Mouse (Mus musculus): Measurements from ENCODE around the gene 9130023H24Rik. TPM values are rescaled to one million over a fixed set of nuclear protein-coding genes. Genes with fewer than 3 reads are reported as not detected.
A peak's percentile ranks its signal among the peaks of the same experiment; 100 is the strongest.

Gene 9130023H24Rik
- polyA plus RNA-seq (2015; fragmentation: Nextera tagmentation; extraction: Ambion mirVana) = 1.9 and 2.8 TPM in 2 replicates

- Histone ChIP-seq H3K4me3 (replicated peaks) (peak within 1 kb of the TSS; percentile 81), H3K27ac (peak within 1 kb of the TSS; percentile 99), H3K9me3 (replicated peaks) (no peaks in the 10 kb centered on the region), H3K4me1 (replicated peaks) (peaks cover 41% of the 10 kb centered on the region), H3K27me3 (no peaks in the 10 kb centered on the region), H3K36me3 (peaks cover 47% of the 10 kb centered on the region), H3K4me2 (peak within 1 kb of the TSS; percentile 89), H3K9ac (peak within 1 kb of the TSS; percentile 90)
- DNase-seq (peak; percentile 100), ATAC-seq (ENCODE audit: low read depth) (peak; percentile 88)
- WGBS (ENCODE audit: insufficient replicate concordance) = under 1% methylated on average over 72 of the region's 72 CpGs
Measured at GRCm38 (mm10) chr7:128237927-128238778, at the start of gene 9130023H24Rik. TSS of gene 9130023H24Rik (minus strand) at chr7:128238031.

GRCm38 (mm10) chr7:128285060-128285459 is 47.2 kb upstream of the 9130023H24Rik start:
- peaks cover 73% of the 10 kb centered on the region for H3K36me3 ChIP-seq

GRCm38 (mm10) chr7:128284047-128284446 is 46.2 kb upstream of the 9130023H24Rik start:
- peak overlapping the region; percentile 98 for H3K27ac ChIP-seq
- H3K36me3 ChIP-seq = peaks cover 79% of the 10 kb centered on the region
- H3K4me1 ChIP-seq (replicated peaks) = peaks cover 78% of the 10 kb centered on the region
- H3K9me3 ChIP-seq (replicated peaks) = no peaks in the 10 kb centered on the region
- ATAC-seq (ENCODE audit: low read depth) (no peak), DNase-seq (no peak)
- 71% methylated on average over 5 of the region's 5 CpGs for WGBS (ENCODE audit: insufficient replicate concordance)
- H3K4me2 ChIP-seq = no peak overlapping the region
- H3K27me3 ChIP-seq = no peaks in the 10 kb centered on the region
- 0 out of 2 replicates have a peak overlapping the region, but pooled peaks have one; percentile 4 for H3K9ac ChIP-seq
- H3K4me3 ChIP-seq (replicated peaks) = no peak overlapping the region

More at GRCm38 (mm10) chr7:128285060-128285459, 47.2 kb upstream of the 9130023H24Rik start:
- H3K4me1 ChIP-seq (replicated peaks) = peaks cover 78% of the 10 kb centered on the region
- H3K27ac ChIP-seq = peak overlapping the region; percentile 98
- DNase-seq = no peak
- no peaks in the 10 kb centered on the region for H3K27me3 ChIP-seq
- WGBS (ENCODE audit: insufficient replicate concordance) = 84% methylated on average over 8 of the region's 8 CpGs
- H3K4me3 ChIP-seq (replicated peaks) = no peak overlapping the region
- no peak overlapping the region for H3K4me2 ChIP-seq
- peak overlapping the region; percentile 33; the same call in 1 of the 2 replicates for H3K9ac ChIP-seq
- ATAC-seq (ENCODE audit: low read depth) = no peak
- no peaks in the 10 kb centered on the region for H3K9me3 ChIP-seq (replicated peaks)

GRCm38 (mm10) chr7:128282532-128283244 is 44.9 kb upstream of the 9130023H24Rik start:
- Histone ChIP-seq H3K4me3 (replicated peaks) (no peak overlapping the region), H3K36me3 (peaks cover 83% of the 10 kb centered on the region), H3K4me1 (replicated peaks) (peaks cover 68% of the 10 kb centered on the region), H3K27me3 (no peaks in the 10 kb centered on the region), H3K4me2 (no peak overlapping the region), H3K27ac (peak overlapping the region; percentile 15), H3K9me3 (replicated peaks) (no peaks in the 10 kb centered on the region), H3K9ac (no peak overlapping the region; the same call in 1 of the 2 replicates)
- ATAC-seq (ENCODE audit: low read depth) (no peak), DNase-seq (no peak)
- 73% methylated on average over 7 of the region's 7 CpGs for WGBS (ENCODE audit: insufficient replicate concordance)

- Histone ChIP-seq H3K9ac (no peak overlapping the region), H3K4me3 (replicated peaks) (no peak overlapping the region), H3K4me1 (replicated peaks) (peaks cover 59% of the 10 kb centered on the region), H3K36me3 (peaks cover 83% of the 10 kb centered on the region), H3K27me3 (no peaks in the 10 kb centered on the region), H3K4me2 (no peak overlapping the region), H3K27ac (no peak overlapping the region), H3K9me3 (replicated peaks) (no peaks in the 10 kb centered on the region)
- WGBS (ENCODE audit: insufficient replicate concordance) = 74% methylated on average over 11 of the region's 11 CpGs
- DNase-seq = no peak
- ATAC-seq (ENCODE audit: low read depth) = no peak
Measured at GRCm38 (mm10) chr7:128281765-128282164, 43.9 kb upstream of the 9130023H24Rik start.

GRCm38 (mm10) chr7:128279750-128280149 is 41.9 kb upstream of the 9130023H24Rik start:
- H3K4me1 ChIP-seq (replicated peaks) = peaks cover 40% of the 10 kb centered on the region
- H3K9me3 ChIP-seq (replicated peaks) = no peaks in the 10 kb centered on the region
- no peaks in the 10 kb centered on the region for H3K27me3 ChIP-seq
- H3K4me3 ChIP-seq (replicated peaks) = no peak overlapping the region
- no peak for ATAC-seq (ENCODE audit: low read depth)
- no peak overlapping the region for H3K9ac ChIP-seq
- peaks cover 87% of the 10 kb centered on the region for H3K36me3 ChIP-seq
- H3K4me2 ChIP-seq = no peak overlapping the region
- peak overlapping the region; percentile 15; the same call in 1 of the 2 replicates for H3K27ac ChIP-seq
- no peak for DNase-seq
- WGBS (ENCODE audit: insufficient replicate concordance) = 86% methylated on average over 4 of the region's 4 CpGs

GRCm38 (mm10) chr7:128276051-128276450 is 38.2 kb upstream of the 9130023H24Rik start:
- peaks cover 98% of the 10 kb centered on the region for H3K36me3 ChIP-seq
- WGBS (ENCODE audit: insufficient replicate concordance) = 92% methylated on average over 6 of the region's 6 CpGs
- no peak overlapping the region for H3K4me2 ChIP-seq
- DNase-seq = no peak
- H3K27me3 ChIP-seq = no peaks in the 10 kb centered on the region
- 0 out of 2 replicates have a peak overlapping the region, but pooled peaks have one; percentile 3 for H3K27ac ChIP-seq
- no peak overlapping the region for H3K9ac ChIP-seq
- H3K4me3 ChIP-seq (replicated peaks) = no peak overlapping the region
- H3K4me1 ChIP-seq (replicated peaks) = peaks cover 33% of the 10 kb centered on the region
- ATAC-seq (ENCODE audit: low read depth) = no peak
- H3K9me3 ChIP-seq (replicated peaks) = no peaks in the 10 kb centered on the region

GRCm38 (mm10) chr7:128271496-128271895 is 33.7 kb upstream of the 9130023H24Rik start:
- H3K4me2 ChIP-seq = peak overlapping the region; percentile 53

GRCm38 (mm10) chr7:128270431-128270850 is 32.6 kb upstream of the 9130023H24Rik start:
- peak overlapping the region; percentile 87 for H3K27ac ChIP-seq
- H3K27me3 ChIP-seq = peaks cover 11% of the 10 kb centered on the region
- peak overlapping the region; percentile 28 for H3K4me3 ChIP-seq (replicated peaks)
- H3K4me1 ChIP-seq (replicated peaks) = peaks cover 37% of the 10 kb centered on the region
- H3K9me3 ChIP-seq (replicated peaks) = no peaks in the 10 kb centered on the region
- peaks cover 49% of the 10 kb centered on the region for H3K36me3 ChIP-seq
- peak overlapping the region; percentile 54 for H3K9ac ChIP-seq
- H3K4me2 ChIP-seq = peak overlapping the region; percentile 53
- DNase-seq (peak; percentile 93), ATAC-seq (ENCODE audit: low read depth) (peak; percentile 98)
- WGBS (ENCODE audit: insufficient replicate concordance) = 20% methylated on average over 13 of the region's 13 CpGs

More at GRCm38 (mm10) chr7:128271496-128271895, 33.7 kb upstream of the 9130023H24Rik start:
- Histone ChIP-seq H3K36me3 (peaks cover 60% of the 10 kb centered on the region), H3K27ac (peak overlapping the region; percentile 87), H3K27me3 (peaks cover under 1% of the 10 kb centered on the region; the same call in 1 of the 2 replicates), H3K4me1 (replicated peaks) (peaks cover 37% of the 10 kb centered on the region), H3K9me3 (replicated peaks) (no peaks in the 10 kb centered on the region), H3K4me3 (replicated peaks) (no peak overlapping the region), H3K9ac (no peak overlapping the region)
- DNase-seq = no peak
- 92% methylated on average over 9 of the region's 9 CpGs for WGBS (ENCODE audit: insufficient replicate concordance)
- ATAC-seq (ENCODE audit: low read depth) = no peak

GRCm38 (mm10) chr7:128267813-128268212 is 30.0 kb upstream of the 9130023H24Rik start:
- ATAC-seq (ENCODE audit: low read depth) (no peak), DNase-seq (no peak)
- Histone ChIP-seq H3K27ac (no peak overlapping the region), H3K4me3 (replicated peaks) (no peak overlapping the region), H3K4me2 (no peak overlapping the region), H3K9ac (no peak overlapping the region), H3K9me3 (replicated peaks) (no peaks in the 10 kb centered on the region), H3K27me3 (peaks cover 25% of the 10 kb centered on the region), H3K36me3 (peaks cover 23% of the 10 kb centered on the region), H3K4me1 (replicated peaks) (peaks cover 37% of the 10 kb centered on the region)
- 80% methylated on average over 7 of the region's 7 CpGs for WGBS (ENCODE audit: insufficient replicate concordance)

GRCm38 (mm10) chr7:128267391-128267790 is 29.6 kb upstream of the 9130023H24Rik start:
- H3K27me3 ChIP-seq = peaks cover 29% of the 10 kb centered on the region
- no peak overlapping the region for H3K9ac ChIP-seq

More at GRCm38 (mm10) chr7:128267391-128267790, 29.6 kb upstream of the 9130023H24Rik start:
- no peak overlapping the region for H3K27ac ChIP-seq
- 59% methylated on average over 13 of the region's 13 CpGs for WGBS (ENCODE audit: insufficient replicate concordance)
- no peak for ATAC-seq (ENCODE audit: low read depth)
- peaks cover 19% of the 10 kb centered on the region for H3K36me3 ChIP-seq
- DNase-seq = no peak
- H3K4me2 ChIP-seq = no peak overlapping the region
- H3K4me1 ChIP-seq (replicated peaks) = peaks cover 37% of the 10 kb centered on the region
- no peaks in the 10 kb centered on the region for H3K9me3 ChIP-seq (replicated peaks)
- H3K4me3 ChIP-seq (replicated peaks) = no peak overlapping the region
